Mouse (Mus musculus) right cerebral cortex, postnatal 36 days (tissue): ENCODE measurements around the gene Gm10376.
"Not testable (repeated sequence)": the region's sequence is repeated elsewhere in the genome, so short reads cannot be mapped to it uniquely, and the experiment has no call there.

Experiments
- DNase-seq, 2 experiments: peaks; one replicate each; pipeline ENCODE4 v3.0.0; 2022; ENCODE audit warnings: low spot score in 2 of 2, mixed read lengths in 1 of 2

Gm10376 gene

GRCm38 (mm10) chr14:43015528-43015927 is at the start of gene Gm10376:
Gene Gm10376 (minus strand): TSS chr14:43015628.
- not testable (repeated sequence) for DNase-seq

- not testable (repeated sequence) for DNase-seq
Observed at GRCm38 (mm10) chr14:43060179-43060578, 44.8 kb upstream of the Gm10376 start.

- not testable (repeated sequence) for DNase-seq
Observed at GRCm38 (mm10) chr14:43058063-43058462, 42.6 kb upstream of the Gm10376 start.

- not testable (repeated sequence) for DNase-seq
Observed at GRCm38 (mm10) chr14:42993524-42993923, 21.9 kb downstream of the Gm10376 start, which contains the start of gene Gm8082. Gene Gm8082 (minus strand): TSS chr14:42993624.
